ENCODE assay signal across 28 mouse cellular contexts in genomic region chr19:37774551-37774950, GRCm38 (mm10).
"Had no signal": no experiment of that assay in that cellular context is flagged by ENCODE, and none has a peak within 500 bp of the region (broad histone marks: within the 10 kb centered on the region; RNA-seq: fewer than 3 reads in every experiment).

No protein-coding gene starts in this region.

- DNase-seq: cerebellum, adult 2 months; cerebellum, adult 8-10 months; cerebellum, adult 9-10 months; cerebellum, adult 9-11 months; cerebellum, postnatal 10 days; cerebellum, postnatal 14 days; cerebellum, postnatal 25 days; cerebellum, postnatal 36 days; embryo, embryonic 11 days; forebrain, postnatal 0 days; gastrocnemius, adult 2 months; gastrocnemius, postnatal 10 days; gastrocnemius, postnatal 14 days; gastrocnemius, postnatal 25 days; gastrocnemius, postnatal 36 days; heart, adult 18-20 months; heart, adult 2 months had no signal

- H3K9ac ChIP-seq: embryonic facial prominence, embryonic 12.5 days; embryonic facial prominence, embryonic 13.5 days; embryonic facial prominence, embryonic 15.5 days; forebrain, embryonic 12.5 days; forebrain, embryonic 13.5 days; forebrain, embryonic 15.5 days; forebrain, postnatal 0 days had no signal

- H3K9me3 ChIP-seq: embryonic facial prominence, embryonic 10.5 days; embryonic facial prominence, embryonic 12.5 days; embryonic facial prominence, embryonic 13.5 days; embryonic facial prominence, embryonic 15.5 days; forebrain, embryonic 10.5 days; forebrain, embryonic 12.5 days; forebrain, embryonic 13.5 days; forebrain, embryonic 15.5 days had no signal

- ATAC-seq: forebrain, embryonic 13.5 days; forebrain, embryonic 14.5 days; forebrain, embryonic 15.5 days; forebrain, embryonic 16.5 days; forebrain, postnatal 0 days had no signal

- H3K36me3 ChIP-seq: embryonic facial prominence, embryonic 10.5 days; embryonic facial prominence, embryonic 12.5 days; embryonic facial prominence, embryonic 13.5 days; embryonic facial prominence, embryonic 15.5 days; forebrain, embryonic 10.5 days; forebrain, embryonic 12.5 days; forebrain, embryonic 15.5 days had no signal

- H3K4me3 ChIP-seq: embryonic facial prominence, embryonic 10.5 days; embryonic facial prominence, embryonic 12.5 days; embryonic facial prominence, embryonic 13.5 days; embryonic facial prominence, embryonic 15.5 days; erythroblast, embryonic 14.5 days; forebrain, embryonic 10.5 days; forebrain, embryonic 12.5 days; forebrain, embryonic 13.5 days; forebrain, embryonic 15.5 days; gastrocnemius, adult 2 months; heart, adult 2 months had no signal

- H3K27me3 ChIP-seq: embryonic facial prominence, embryonic 12.5 days; embryonic facial prominence, embryonic 13.5 days; embryonic facial prominence, embryonic 15.5 days; forebrain, embryonic 12.5 days; forebrain, embryonic 13.5 days; forebrain, embryonic 15.5 days had no signal

- H3K27ac ChIP-seq: embryonic facial prominence, embryonic 10.5 days; embryonic facial prominence, embryonic 12.5 days; embryonic facial prominence, embryonic 13.5 days; embryonic facial prominence, embryonic 15.5 days; forebrain, embryonic 10.5 days; forebrain, embryonic 12.5 days; forebrain, embryonic 13.5 days; forebrain, embryonic 15.5 days; gastrocnemius, adult 2 months; heart, adult 2 months had no signal

- H3K4me2 ChIP-seq: embryonic facial prominence, embryonic 12.5 days; embryonic facial prominence, embryonic 13.5 days; embryonic facial prominence, embryonic 15.5 days; forebrain, embryonic 12.5 days; forebrain, embryonic 13.5 days; forebrain, embryonic 15.5 days had no signal

- H3K4me1 ChIP-seq: embryonic facial prominence, embryonic 12.5 days; embryonic facial prominence, embryonic 15.5 days had no signal
